24 mouse cellular contexts compared by ENCODE assay signal in genomic region chr14:33423003-33423402, GRCm38 (mm10). TPM values are rescaled to one million over a fixed set of nuclear protein-coding genes. Genes with fewer than 3 reads are reported as not detected.
A peak's percentile ranks its signal among the peaks of the same experiment; 100 is the strongest.
DNase-seq lines count a peak whose midpoint lies in the region; ATAC-seq lines count a peak whose summit lies in the region.
"Had no signal": no experiment of that assay in that cellular context is flagged by ENCODE, and none has a peak within 500 bp of the region (broad histone marks: within the 10 kb centered on the region; RNA-seq: fewer than 3 reads in every experiment).

No protein-coding gene starts in this region.

- H3K4me1 ChIP-seq in limb, embryonic 13.5 days, result no peaks in the 10 kb centered on the region
- no peaks in the 10 kb centered on the region for H3K4me1 ChIP-seq in limb, embryonic 10.5 days
- H3K4me1 ChIP-seq: embryonic facial prominence, embryonic 12.5 days; forebrain, embryonic 13.5 days; forebrain, embryonic 15.5 days had no signal

- H3K4me2 ChIP-seq in limb, embryonic 13.5 days (replicated peaks), result no peak overlapping the region
- H3K4me2 ChIP-seq: embryonic facial prominence, embryonic 12.5 days; forebrain, embryonic 13.5 days; forebrain, embryonic 15.5 days had no signal

- H3K27ac ChIP-seq in limb, embryonic 13.5 days, result peak overlapping the region; percentile 39; the same call in 1 of the 2 replicates
- no peak overlapping the region for H3K27ac ChIP-seq in limb, embryonic 10.5 days
- H3K27ac ChIP-seq: embryonic facial prominence, embryonic 10.5 days; embryonic facial prominence, embryonic 12.5 days; forebrain, embryonic 13.5 days; forebrain, embryonic 15.5 days had no signal

- H3K36me3 ChIP-seq in limb, embryonic 13.5 days, result no peaks in the 10 kb centered on the region
- H3K36me3 ChIP-seq in limb, embryonic 10.5 days, result no peaks in the 10 kb centered on the region
- H3K36me3 ChIP-seq: embryonic facial prominence, embryonic 12.5 days; forebrain, embryonic 15.5 days had no signal

- WGBS in limb, embryonic 13.5 days, result 72% methylated on average over 1 of the region's 1 CpGs
- 93% methylated on average over 1 of the region's 1 CpGs for WGBS in limb, embryonic 10.5 days

- no peak overlapping the region for H3K4me3 ChIP-seq in limb, embryonic 13.5 days
- no peak overlapping the region for H3K4me3 ChIP-seq in limb, embryonic 10.5 days
- H3K4me3 ChIP-seq: embryonic facial prominence, embryonic 10.5 days; embryonic facial prominence, embryonic 12.5 days; forebrain, embryonic 13.5 days; forebrain, embryonic 15.5 days had no signal

- no peaks in the 10 kb centered on the region for H3K27me3 ChIP-seq in limb, embryonic 13.5 days
- H3K27me3 ChIP-seq in limb, embryonic 10.5 days (ENCODE audit: low read depth, poor library complexity, severe bottlenecking), result no peaks in the 10 kb centered on the region
- H3K27me3 ChIP-seq: CH12.LX; embryonic facial prominence, embryonic 12.5 days; forebrain, embryonic 13.5 days; forebrain, embryonic 15.5 days had no signal

- intact Hi-C loops in left cerebral cortex, postnatal 36 days (cut with DNase I), result no loop called here

- H3K9me3 ChIP-seq in limb, embryonic 13.5 days, result no peaks in the 10 kb centered on the region
- no peaks in the 10 kb centered on the region for H3K9me3 ChIP-seq in limb, embryonic 10.5 days (replicated peaks)
- H3K9me3 ChIP-seq: embryonic facial prominence, embryonic 10.5 days; embryonic facial prominence, embryonic 12.5 days; forebrain, embryonic 13.5 days had no signal

- DNase-seq in limb, embryonic 10.5 days (ENCODE audit: low spot score), result no peak
- DNase-seq in 416B (ENCODE audit: low read depth), result peak; percentile 68
- no peak for DNase-seq in left cerebral cortex, postnatal 36 days (ENCODE audit: low spot score in 2 of 2)
- no peak for DNase-seq in B cell, adult 2 months
- DNase-seq: adrenal gland, adult 2 months; adrenal gland, postnatal 10 days; adrenal gland, postnatal 25 days; cerebellum, adult 11 months; cerebellum, adult 18-20 months; cerebellum, adult 8-10 months; cerebellum, adult 9-11 months; cerebellum, postnatal 14 days; cerebellum, postnatal 36 days; forebrain, postnatal 0 days had no signal

- H3K9ac ChIP-seq in limb, embryonic 13.5 days, result no peak overlapping the region
- H3K9ac ChIP-seq: embryonic facial prominence, embryonic 12.5 days; forebrain, embryonic 13.5 days; forebrain, embryonic 15.5 days; forebrain, postnatal 0 days had no signal

- no peak for ATAC-seq in limb, embryonic 13.5 days (ENCODE audit: low FRiP score, low read depth)
- peak; percentile 67; the same call in 1 of the 2 replicates for ATAC-seq in common myeloid progenitor, adult 5-6 weeks (replicated peaks; ENCODE audit: low read depth, poor library complexity, severe bottlenecking)
- peak; percentile 65 for ATAC-seq in megakaryocyte progenitor cell, adult 5-6 weeks (replicated peaks; ENCODE audit: poor library complexity)
- ATAC-seq: CD4-positive, CD25-positive, alpha-beta regulatory T cell, adult 4 months; forebrain, embryonic 13.5 days; forebrain, embryonic 15.5 days; forebrain, postnatal 0 days had no signal

RNA-seq across cellular contexts. Expression of gene Mapk8, which starts 24.0 kb away (rescaled TPM):
- polyA plus RNA-seq in limb, embryonic 13.5 days (2015; fragmentation: Nextera tagmentation; extraction: Ambion mirVana), result 24.0 TPM in 2 replicates
- 21.7 and 24.6 TPM in 2 replicates for polyA plus RNA-seq in limb, embryonic 10.5 days (2016; fragmentation: Nextera tagmentation; extraction: Ambion mirVana)
- 58.2 and 64.9 TPM in 2 replicates for total RNA-seq in common myeloid progenitor, adult 5-6 weeks (2017)
- 35.5 and 38.3 TPM in 2 replicates for total RNA-seq in megakaryocyte progenitor cell, adult 5-6 weeks (2015)
- 65.6 and 68.9 TPM in 2 replicates for total RNA-seq in megakaryocyte progenitor cell, adult 5-6 weeks (2017)
- 100 to 1,000 TPM; 102 to 110 TPM for total RNA-seq in left cerebral cortex, postnatal 36 days (2021)

RNA-seq across cellular contexts. Expression of gene Frmpd2, which starts 48.5 kb away (rescaled TPM):
- not detected in 2 replicates for polyA plus RNA-seq in limb, embryonic 13.5 days (2015; fragmentation: Nextera tagmentation; extraction: Ambion mirVana)
- 0.05 TPM in 1 of 2 replicates, not detected in the other for polyA plus RNA-seq in limb, embryonic 10.5 days (2016; fragmentation: Nextera tagmentation; extraction: Ambion mirVana)
- not detected in 2 replicates for total RNA-seq in common myeloid progenitor, adult 5-6 weeks (2017)
- total RNA-seq in megakaryocyte progenitor cell, adult 5-6 weeks (2015), result not detected in 2 replicates
- not detected in 2 replicates for total RNA-seq in megakaryocyte progenitor cell, adult 5-6 weeks (2017)
- total RNA-seq in left cerebral cortex, postnatal 36 days (2021), result under 1 TPM; 0.67 to 0.93 TPM
- total RNA-seq: adrenal gland, postnatal 10 days; adrenal gland, postnatal 25 days; CH12.LX had no signal
- polyA plus RNA-seq: adrenal gland, adult 2 months; CD4-positive, CD25-positive, alpha-beta regulatory T cell, adult 4 months; embryonic facial prominence, embryonic 12.5 days; forebrain, embryonic 13.5 days; G1E had no signal
